Mouse (Mus musculus) gastrocnemius, postnatal 14 days (tissue): ENCODE data around the gene Prss8. TPM values are rescaled to one million over a fixed set of nuclear protein-coding genes. Genes with fewer than 3 reads are reported as not detected.

Experiments
- DNase-seq: peaks from one replicate; pipeline ENCODE4 v3.0.0; 2021; ENCODE audit warnings: mixed read lengths
- intact Hi-C: fragments of 180-260 bp; cut with DNase I; formaldehyde crosslinking; loops from one replicate; pipeline ENCODE4 v1.15.1; 2025; ENCODE audit warnings: low total_unique reads
- total RNA-seq, 2 experiments: library from RNA; stranded (reverse); gene quantifications; 2 replicates each; pipeline ENCODE4 v1.2.3; 2021

The Prss8 gene
- total RNA-seq, 2 experiments from 2014 or later = not detected

GRCm38 (mm10) chr7:127931351-127932135 is 1.6 kb upstream of the Prss8 start:
- DNase-seq = no peak
- intact Hi-C loops = no loop called here

GRCm38 (mm10) chr7:127930636-127931035 is 732 bp upstream of the Prss8 start:
- intact Hi-C loops = no loop called here
- DNase-seq = no peak

GRCm38 (mm10) chr7:127928596-127928995 is 1.3 kb downstream of the Prss8 start:
- no peak for DNase-seq
- intact Hi-C loops = no loop called here

- intact Hi-C loops = no loop called here
- DNase-seq = no peak
Observed at GRCm38 (mm10) chr7:127927726-127928125, 2.2 kb downstream of the Prss8 start.

- intact Hi-C loops = no loop called here
Observed at GRCm38 (mm10) chr7:127926846-127927245, 3.1 kb downstream of the Prss8 start.

GRCm38 (mm10) chr7:127926066-127926465 is 3.8 kb downstream of the Prss8 start:
- no peak for DNase-seq
- intact Hi-C loops = no loop called here

More at GRCm38 (mm10) chr7:127926846-127927245, 3.1 kb downstream of the Prss8 start:
- no peak for DNase-seq

- no peak for DNase-seq
- intact Hi-C loops = no loop called here
Observed at GRCm38 (mm10) chr7:127925252-127925651, 4.7 kb downstream of the Prss8 start.

- intact Hi-C loops = no loop called here
- DNase-seq = no peak
Observed at GRCm38 (mm10) chr7:127923714-127924113, 6.2 kb downstream of the Prss8 start.

- intact Hi-C loops = no loop called here
- no peak for DNase-seq
Observed at GRCm38 (mm10) chr7:127922451-127923275, 7.2 kb downstream of the Prss8 start.

- no peak for DNase-seq
- intact Hi-C loops = no loop called here
Observed at GRCm38 (mm10) chr7:127921516-127921915, 8.4 kb downstream of the Prss8 start.

GRCm38 (mm10) chr7:127919290-127919689 is 10.6 kb downstream of the Prss8 start:
- intact Hi-C loops = no loop called here
- DNase-seq = no peak

GRCm38 (mm10) chr7:127918203-127918602 is 11.7 kb downstream of the Prss8 start:
- no peak for DNase-seq
- intact Hi-C loops = no loop called here

GRCm38 (mm10) chr7:127915293-127915692 is 14.6 kb downstream of the Prss8 start:
- intact Hi-C loops = no loop called here
- no peak for DNase-seq

GRCm38 (mm10) chr7:127912938-127913337 is 17.0 kb downstream of the Prss8 start:
- no peak for DNase-seq
- intact Hi-C loops = no loop called here

GRCm38 (mm10) chr7:127912190-127912871 is 17.6 kb downstream of the Prss8 start, which contains the start of gene Kat8:
Gene Kat8, plus strand, starts transcription at chr7:127912516.
- intact Hi-C loops = no loop called here
- DNase-seq = peak; percentile 89

- DNase-seq = no peak
- intact Hi-C loops = no loop called here
Observed at GRCm38 (mm10) chr7:127908656-127909055, 21.2 kb downstream of the Prss8 start.

GRCm38 (mm10) chr7:127907939-127908338 is 22.0 kb downstream of the Prss8 start:
- DNase-seq = no peak
- intact Hi-C loops = no loop called here

- intact Hi-C loops = no loop called here
- DNase-seq = peak; percentile 82
Observed at GRCm38 (mm10) chr7:127903971-127904796, 25.7 kb downstream of the Prss8 start, which contains the start of gene Bckdk. Gene Bckdk, plus strand, starts transcription at chr7:127904082.

GRCm38 (mm10) chr7:127901772-127902171 is 28.1 kb downstream of the Prss8 start:
- DNase-seq = no peak
- intact Hi-C loops = no loop called here
